Mouse (Mus musculus) bone marrow, adult 2 months (tissue): ENCODE measurements around the gene Gm8439.

Experiments used
- CTCF ChIP-seq: fragments of 200-500 bp; IDR thresholded peaks from 2 replicates; pipeline ENCODE4 v1.5.1; 2011; ENCODE audit warnings: low read length, control low read depth; ENCODE audit not compliant: control insufficient read depth, insufficient read depth
- POLR2A ChIP-seq: fragments of 200-500 bp; IDR thresholded peaks from 2 replicates; pipeline ENCODE4 v1.6.1; 2011; ENCODE audit warnings: low read depth, mild to moderate bottlenecking, control low read depth, low read length, borderline replicate concordance; ENCODE audit not compliant: control insufficient read depth

DNA sequence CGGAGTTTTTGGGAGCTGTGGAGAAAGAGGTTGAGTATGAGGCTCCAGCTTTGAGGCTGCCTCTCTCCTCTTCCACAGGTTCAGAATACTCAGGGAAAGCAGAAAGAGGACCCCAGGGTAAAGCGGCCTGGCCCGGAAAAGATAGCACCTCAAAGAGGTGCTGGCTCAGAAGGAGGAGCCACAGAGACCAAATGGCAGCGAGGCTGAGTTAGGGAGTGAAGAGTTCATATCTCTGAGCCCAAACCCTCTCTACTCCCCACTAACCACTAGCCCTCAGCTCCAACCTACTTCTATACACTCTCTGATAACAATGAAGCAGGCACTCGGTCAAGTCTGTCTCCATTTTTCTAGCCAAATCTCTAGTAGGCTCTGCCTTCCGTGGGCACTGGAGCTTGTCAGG lies 43.3 kb downstream of the Gm8439 start:
- no peak for TF ChIP-seq CTCF
- 0 out of 2 replicates have a peak, but pooled peaks have one; percentile 14 for TF ChIP-seq POLR2A
